Mouse (Mus musculus) heart, postnatal 25 days (tissue): ENCODE results near the gene Rpl12. TPM values are rescaled to one million over a fixed set of nuclear protein-coding genes. Genes with fewer than 3 reads are reported as not detected.

ENCODE experiments used
- DNase-seq: peaks from one replicate; pipeline ENCODE4 v3.0.0; 2022; ENCODE audit warnings: low spot score
- intact Hi-C: fragments of 180-260 bp; cut with DNase I; formaldehyde crosslinking; loops from one replicate; pipeline ENCODE4 v1.15.1; 2025
- total RNA-seq, 2 experiments: library from RNA; stranded (reverse); gene quantifications; 2 replicates each; pipeline ENCODE4 v1.2.3; 2021

The Rpl12 gene
- total RNA-seq, 2 experiments from 2014 or later: 54.8 to 58.8 TPM

DNA sequence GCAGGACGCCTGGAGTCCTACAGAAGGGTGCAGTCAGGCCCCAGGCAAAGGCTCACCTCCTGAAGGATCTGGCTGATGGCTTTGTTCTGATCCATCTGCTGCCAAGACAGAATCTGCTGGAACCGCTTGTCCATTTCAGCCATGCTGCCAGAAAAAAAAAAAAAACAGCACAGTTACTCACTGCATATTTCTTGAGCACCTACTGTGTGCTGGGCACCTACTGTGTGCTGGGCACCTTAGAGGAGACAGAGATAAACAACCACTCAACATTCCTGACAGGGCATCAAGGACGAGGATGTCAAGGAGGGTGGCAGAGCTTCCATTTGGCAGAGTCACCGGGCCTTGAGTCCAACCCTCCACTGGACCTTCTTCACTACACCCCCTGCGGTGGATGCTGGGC is 22.6 kb upstream of the Rpl12 start:
- intact Hi-C loops: no loop called here
- DNase-seq: no peak

DNA sequence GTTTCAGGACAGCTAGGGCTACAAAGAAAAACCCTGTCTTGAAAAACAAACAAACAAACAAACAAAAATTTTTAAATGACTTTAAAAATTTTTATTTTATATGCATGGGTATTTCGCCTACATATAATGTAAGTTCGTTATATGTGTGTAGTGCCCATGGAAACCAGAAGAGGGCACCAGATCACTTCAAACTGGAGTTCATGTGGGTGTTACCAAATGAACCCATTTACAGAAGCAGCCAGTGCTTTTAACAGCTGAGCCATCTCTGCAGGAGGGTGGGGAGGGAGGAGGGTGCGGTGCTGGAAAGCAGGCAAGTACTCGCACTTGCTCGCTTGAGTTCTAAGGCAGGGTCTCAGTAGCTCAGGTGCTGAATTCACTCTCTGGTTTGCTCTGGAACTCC is 21.9 kb upstream of the Rpl12 start:
- intact Hi-C loops: no loop called here
- DNase-seq: no peak

DNA sequence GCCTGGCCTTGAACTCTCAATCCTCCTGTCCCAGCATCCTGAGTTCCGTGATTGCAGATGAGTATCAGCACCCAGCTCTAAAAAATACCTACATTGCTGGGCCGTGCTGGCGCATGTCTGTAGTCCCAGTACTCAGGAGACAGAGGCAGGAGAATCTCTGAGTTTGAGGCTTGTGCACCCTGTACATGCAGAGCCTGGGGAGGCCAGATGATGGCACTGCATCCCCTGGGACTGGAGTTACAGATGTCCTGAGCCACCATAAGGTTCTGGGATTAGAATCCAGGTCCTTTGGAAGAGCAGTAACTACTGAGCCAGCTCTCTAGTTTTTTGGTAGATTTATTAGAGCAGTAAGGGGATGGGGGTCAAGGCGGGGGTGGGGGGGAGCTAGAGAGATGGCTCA is 20.9 kb upstream of the Rpl12 start:
- DNase-seq: no peak
- intact Hi-C loops: no loop called here

DNA sequence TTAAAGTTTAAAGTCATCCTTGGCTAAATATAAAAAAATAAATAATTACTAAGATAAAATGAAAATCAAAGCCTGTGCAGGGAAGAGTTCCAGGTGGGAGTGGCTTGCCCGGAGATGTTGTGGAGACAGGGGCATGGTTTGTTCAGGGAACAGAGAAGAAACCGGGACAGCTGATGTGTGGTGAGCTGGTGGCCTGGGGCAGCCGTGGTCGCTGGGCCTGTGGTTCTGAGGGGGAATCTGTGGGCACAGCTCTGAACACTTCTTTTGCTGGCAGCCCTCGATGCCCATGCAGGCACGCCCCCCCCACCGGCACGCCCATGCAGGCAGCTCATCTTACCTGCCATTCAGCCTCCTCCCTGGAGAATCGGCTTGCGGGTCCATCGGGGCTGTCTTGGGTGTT is 13.9 kb upstream of the Rpl12 start:
- no peak for DNase-seq
- intact Hi-C loops: no loop called here

DNA sequence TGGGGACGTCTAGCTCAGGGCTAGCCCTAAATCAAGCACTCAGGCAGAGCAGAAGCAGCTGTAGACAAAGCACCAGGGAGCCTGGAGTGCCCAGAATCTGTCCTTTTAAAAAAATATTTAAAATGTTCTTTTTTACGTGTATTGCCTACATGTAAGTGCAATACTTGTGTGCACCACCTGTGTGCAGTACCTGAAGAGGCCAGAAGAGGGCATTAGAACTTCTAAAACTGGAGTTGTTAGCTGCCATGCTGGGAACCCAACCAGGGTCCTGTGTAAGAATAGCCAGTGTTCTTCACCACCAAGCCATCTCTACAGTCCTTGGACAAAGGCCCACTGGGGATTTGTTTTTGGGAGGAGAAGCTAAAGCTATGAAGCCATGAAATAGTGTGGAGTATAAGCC is 6.8 kb upstream of the Rpl12 start:
- intact Hi-C loops: no loop called here
- DNase-seq: no peak

DNA sequence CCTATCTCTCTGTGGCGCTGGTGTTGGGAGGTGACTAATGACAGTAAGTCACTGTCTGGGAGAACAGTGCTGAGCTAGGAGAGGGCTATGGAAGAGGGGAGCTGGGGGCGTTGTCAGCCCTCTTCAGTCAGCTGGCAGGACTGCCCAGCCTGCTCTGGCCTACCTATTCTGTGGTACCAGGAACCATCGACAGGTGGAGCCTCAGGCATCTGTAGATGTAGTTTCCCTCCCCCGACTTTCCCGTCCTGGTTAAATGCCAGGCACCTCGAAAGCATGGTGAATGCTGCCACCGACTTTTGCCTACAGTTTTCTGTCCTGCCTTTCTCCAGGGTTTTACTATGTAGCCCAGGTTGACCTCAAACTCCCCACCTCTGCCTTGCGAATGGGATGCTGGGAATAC is 4.0 kb upstream of the Rpl12 start:
- intact Hi-C loops: no loop called here
- no peak for DNase-seq

DNA sequence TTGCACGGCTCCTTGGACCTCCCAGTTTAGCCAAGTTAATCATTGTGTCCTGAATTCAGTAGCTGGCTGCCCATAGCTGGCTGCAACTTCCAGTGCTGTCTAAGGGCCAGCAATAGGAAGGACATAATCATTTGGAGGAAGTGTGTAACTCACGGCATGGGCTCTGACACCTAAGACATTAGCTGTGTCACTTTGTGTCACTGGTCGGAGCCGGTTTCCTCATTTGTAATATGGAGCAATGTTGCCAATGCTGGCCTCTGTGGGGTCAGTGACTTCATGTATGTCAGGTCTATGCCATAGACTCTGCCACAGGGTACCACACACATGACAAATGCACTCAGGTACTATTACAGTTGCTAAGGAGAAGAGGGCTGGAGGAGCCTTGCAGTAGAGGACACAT is 1.1 kb upstream of the Rpl12 start:
- DNase-seq: no peak
- intact Hi-C loops: no loop called here

DNA sequence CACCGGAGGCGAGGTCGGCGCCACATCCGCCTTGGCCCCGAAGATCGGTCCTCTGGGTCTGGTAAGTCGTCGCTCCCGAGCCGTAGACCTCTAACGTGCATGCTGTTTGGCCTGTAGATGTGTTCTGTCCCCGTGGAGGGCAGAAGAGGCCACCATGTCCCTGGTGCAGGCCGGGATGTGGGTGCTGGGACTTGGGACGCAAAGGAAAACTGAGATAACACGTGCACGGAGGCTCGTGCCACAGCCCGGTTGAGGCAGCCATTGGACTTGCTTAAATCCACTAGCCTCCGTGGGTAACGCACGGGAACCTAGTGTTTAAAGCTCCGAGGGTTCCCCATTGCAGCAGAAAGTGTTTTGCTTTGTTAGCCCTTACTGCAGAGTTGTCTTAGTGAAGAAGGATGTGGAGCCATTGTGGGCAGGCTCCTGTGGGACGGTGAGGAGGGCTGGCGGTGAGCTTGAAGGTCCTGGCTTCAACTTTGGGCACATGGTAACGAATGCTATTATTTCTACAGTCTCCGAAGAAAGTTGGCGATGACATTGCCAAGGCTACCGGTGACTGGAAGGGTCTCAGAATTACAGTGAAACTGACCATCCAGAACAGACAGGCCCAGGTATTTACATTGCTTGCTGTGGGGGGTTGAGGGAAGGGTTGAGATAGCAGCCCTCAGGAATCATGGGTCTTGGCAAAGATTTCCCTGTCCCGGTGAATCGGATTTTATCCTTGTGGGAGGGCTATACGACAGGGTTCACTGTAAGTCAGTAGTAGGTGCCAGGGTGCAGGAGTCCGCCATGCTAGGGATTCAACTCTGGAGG is 909 bp downstream of the Rpl12 start:
- intact Hi-C loops: no loop called here
- DNase-seq: no peak

DNA sequence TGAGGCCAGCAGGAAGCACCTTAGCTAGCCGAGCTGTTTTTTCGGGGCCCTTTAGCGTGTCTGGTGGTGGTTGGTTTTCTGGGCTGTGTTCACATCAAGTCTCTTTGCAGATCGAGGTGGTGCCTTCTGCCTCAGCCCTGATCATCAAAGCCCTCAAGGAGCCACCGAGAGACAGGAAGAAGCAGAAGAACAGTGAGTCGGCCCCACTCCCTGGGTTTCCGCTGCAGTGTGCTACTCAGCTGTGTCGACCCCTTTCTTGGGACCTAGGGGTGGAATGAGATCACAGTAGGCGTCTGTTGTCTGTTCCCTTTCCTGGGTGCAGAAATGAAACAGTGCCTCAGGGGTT is 1.5 kb downstream of the Rpl12 start:
- no peak for DNase-seq
- intact Hi-C loops: no loop called here

DNA sequence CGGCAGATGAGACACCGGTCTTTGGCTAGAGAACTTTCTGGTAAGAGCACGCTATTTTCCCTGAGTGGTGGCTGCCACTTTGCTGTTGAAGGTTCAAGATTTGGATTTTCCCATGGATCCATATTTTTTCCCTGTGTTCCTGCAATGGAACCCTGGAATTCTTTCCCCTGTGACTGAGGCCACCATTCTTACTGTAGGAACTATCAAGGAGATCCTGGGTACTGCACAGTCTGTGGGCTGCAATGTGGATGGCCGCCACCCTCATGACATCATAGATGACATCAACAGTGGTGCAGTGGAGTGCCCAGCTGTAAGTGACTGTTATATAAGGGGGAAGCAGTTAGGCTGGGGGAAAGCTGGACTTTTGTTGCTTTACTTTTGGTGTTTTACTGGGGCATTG is 2.2 kb downstream of the Rpl12 start:
- DNase-seq: no peak
- intact Hi-C loops: no loop called here

DNA sequence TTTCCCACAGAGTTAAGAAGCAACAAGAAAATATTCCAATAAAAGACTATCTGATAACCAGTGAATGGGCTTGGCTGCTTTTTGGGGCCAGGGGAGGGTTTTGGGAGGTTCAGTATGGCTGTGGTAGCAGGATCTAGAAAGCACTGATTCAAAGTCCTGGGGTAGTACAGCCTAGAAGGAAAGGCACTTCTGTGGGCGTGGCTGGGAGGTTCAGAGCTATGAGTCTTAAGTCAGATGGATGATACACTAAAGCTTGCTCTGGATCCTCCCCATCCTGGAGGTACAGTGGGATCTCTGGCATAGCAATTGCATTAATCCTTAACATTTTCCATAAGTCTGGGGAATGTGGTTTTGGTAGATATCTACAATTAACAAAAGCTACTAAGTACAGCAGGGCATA is 2.6 kb downstream of the Rpl12 start:
- no peak for DNase-seq
- intact Hi-C loops: no loop called here

DNA sequence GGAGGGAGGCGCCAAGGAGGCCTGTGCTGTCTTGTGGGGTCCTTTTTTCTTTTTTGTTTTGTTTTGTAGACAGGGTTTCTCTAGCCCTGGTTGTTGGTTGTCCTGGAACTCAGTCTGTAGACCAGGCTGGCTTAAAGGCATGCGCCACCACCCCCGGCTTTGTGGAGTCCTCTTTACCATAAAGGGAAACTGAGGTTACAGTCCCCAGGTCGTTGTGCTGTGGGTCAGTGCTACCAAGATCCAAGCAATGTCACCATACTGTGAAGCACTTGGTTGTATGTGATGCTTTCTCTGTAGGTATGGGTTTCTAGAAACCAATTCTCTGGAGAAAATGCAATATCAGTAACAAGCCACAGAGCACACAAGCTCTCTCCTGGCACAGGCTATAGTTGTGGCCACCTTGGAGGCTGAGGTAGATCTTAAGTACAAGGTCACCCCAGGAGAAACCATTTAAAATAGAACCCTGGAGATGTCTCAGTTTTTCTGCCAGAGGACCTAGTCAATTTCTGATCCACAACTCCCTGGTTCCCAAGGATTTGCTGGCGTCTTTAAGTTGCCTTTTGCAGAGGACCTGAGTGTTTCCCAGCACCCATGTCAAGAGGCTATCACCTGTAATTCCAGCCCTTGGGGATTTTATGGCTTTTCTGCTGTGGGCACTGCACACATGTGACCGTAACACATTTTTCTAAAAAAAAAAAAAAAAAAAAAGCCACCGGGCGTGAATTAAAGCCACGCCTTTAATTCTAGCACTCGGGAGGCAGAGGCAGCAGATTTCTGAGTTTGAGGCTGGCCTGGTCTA is 3.5 kb downstream of the Rpl12 start:
- no peak for DNase-seq
- intact Hi-C loops: no loop called here

DNA sequence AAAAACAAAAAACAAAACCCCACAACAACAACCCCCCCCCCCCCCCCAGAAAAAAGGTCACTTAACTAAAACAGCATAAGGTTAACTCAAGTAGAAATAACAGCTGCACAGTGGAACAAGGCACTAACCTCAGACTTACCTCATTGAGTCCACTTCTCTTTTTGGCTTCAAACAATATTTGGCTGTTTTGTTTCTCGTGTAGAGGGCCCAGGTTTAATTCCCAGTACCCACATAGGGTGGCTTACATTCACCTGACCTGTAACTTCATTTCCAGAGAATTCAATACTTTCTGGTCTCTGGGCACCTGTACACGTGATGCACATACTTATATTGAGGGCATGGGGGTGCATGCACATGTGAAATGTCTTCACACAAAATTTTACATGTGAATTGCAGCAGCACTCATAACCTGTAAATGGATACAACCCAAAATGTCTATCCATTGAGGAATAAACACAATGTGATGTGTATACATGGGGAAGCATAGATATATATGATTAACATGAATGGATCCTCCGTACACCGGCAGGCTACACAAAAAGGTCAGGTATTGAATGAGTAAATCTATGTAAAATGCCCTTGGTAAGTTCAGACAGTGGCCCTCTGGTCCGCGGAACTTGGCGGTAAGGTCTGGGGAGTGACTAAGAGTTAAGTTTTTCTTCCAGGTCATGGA is 4.3 kb downstream of the Rpl12 start:
- no peak for DNase-seq
- intact Hi-C loops: no loop called here

DNA sequence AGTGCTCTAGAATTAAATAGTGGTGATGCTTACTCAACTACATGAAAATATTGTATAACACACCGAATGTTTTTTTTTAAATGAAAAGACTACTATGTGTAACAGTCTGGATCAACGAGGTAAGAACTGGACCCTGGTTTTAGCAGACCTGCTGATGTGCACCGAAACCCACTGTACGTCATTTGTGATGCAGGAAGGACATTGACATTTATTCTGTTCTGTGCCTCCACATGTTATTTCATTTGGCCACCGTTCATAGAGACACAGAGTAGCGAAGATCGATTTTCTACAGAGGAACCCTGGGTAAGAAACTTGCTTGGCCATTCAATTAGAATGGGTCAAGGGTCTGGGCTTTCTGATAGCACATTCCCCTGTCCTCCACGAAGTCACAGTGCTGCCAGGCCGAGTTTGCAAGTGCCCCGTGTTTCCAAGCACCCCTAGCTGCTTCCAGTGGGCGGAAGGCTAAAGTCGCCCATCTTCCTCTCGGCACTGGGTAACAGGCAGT is 4.9 kb downstream of the Rpl12 start:
- no peak for DNase-seq

DNA sequence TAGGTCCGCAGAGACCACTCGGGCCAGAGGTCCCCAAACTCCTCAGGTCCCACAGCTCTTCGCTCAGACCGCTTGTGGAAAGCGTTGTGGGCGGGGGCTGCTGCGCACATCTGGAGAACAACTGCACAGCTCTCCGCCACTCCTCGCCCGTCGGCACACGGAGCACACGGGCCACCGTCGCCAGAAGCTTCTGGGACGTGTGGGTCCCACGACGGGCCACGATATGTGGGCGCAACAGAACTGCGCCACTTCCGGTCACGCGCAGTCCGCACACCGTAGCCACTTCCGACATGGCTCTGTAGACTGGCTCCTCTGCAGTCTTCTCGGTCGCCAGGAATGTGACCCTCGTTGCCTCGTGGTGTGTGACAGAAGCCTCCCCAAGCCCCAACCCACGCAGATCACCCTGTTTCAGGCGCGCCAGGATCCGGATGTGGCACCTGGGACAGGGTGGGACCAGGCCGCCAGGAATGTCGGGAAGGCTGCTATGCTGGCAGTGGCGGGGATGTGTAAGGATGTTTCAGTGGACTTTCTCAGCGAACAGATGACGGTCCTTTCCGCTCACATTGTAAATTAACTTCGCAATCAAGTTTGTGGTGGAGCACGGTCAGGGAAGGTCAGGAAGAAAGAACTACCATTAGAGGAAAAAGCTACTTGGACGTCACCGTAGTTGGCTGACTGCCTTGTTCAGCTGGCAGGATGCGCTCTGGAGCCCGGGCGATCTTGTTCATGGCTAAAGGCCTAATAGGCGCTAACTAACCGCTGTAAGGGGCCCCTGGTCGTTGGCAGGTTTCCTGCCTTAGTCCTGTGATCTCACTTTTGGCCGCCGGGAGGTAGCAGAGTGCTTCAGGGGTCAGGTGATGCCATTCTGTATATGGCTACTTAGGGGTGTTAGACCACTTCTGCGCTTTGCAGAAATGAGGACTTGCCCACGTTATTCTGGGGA is 5.6 kb downstream of the Rpl12 start:
- DNase-seq: peak; percentile 79
- intact Hi-C loops: no loop called here

More for the DNA sequence above, 4.9 kb downstream of the Rpl12 start:
- intact Hi-C loops: no loop called here

DNA sequence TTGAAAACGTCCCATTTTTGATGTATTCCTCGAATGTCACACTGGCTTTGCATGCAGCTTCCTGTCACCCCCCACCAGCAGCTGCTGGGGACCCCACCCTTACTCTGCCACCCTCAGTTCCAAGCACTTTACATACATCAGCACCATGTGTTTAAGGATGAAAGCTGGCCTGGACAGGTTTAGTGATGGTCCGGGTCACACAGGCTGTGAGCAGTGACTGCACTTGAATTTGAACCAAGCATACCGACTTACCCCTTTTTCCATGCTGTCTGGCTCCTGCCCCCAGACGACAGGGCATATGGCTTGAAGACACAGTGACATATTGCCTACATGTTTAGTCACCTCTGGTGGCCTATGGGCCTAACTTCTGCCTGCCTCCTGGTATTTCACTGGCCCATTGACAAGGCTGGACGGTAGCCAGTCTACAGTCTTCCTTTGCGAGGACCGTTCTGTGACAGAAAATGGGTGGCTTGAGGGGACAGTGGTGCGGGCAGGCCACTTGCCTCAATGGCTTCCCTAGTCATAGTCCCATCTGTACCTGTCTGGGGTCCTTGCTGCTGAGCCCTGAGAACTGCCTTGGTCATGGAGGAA is 6.8 kb downstream of the Rpl12 start:
- intact Hi-C loops: no loop called here
- no peak for DNase-seq

DNA sequence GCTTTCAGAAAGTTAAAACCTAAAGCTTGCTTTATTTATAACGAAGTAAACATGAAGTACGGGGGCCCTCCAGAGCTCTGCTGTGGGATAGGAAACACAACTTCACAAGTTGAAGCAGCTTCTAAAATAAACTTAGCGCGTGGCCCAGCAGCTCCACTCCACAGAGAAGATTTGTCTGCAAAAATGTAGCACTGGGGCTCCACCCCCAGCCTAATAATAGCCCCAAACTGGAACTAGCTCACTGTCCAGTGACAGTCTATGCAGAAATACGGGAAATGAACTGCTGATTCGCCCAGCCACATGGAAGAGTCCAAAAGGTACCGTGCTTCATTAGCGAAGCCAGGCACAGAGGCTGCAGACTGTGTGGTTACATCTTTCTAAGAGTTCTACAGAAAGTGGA is 8.0 kb downstream of the Rpl12 start:
- DNase-seq: no peak
- intact Hi-C loops: no loop called here

DNA sequence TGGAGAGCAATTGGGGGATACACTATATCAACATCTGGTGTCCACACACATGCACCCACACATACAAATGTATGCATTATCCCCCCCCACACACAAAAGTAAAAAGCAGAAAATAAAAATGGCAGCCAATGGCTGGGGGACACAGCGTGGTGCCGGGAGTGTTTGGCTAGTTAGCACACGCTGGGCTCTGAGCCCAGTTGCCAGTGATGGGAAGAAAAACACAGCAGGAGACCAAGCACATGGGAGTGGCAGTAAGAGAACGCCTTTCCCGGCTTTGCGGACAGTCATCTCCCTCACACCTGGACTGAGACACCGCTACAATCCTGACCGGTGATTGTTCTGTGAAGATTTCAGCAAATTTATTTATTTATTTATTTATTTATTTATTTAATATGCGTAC is 9.9 kb downstream of the Rpl12 start:
- intact Hi-C loops: no loop called here
- DNase-seq: no peak

DNA sequence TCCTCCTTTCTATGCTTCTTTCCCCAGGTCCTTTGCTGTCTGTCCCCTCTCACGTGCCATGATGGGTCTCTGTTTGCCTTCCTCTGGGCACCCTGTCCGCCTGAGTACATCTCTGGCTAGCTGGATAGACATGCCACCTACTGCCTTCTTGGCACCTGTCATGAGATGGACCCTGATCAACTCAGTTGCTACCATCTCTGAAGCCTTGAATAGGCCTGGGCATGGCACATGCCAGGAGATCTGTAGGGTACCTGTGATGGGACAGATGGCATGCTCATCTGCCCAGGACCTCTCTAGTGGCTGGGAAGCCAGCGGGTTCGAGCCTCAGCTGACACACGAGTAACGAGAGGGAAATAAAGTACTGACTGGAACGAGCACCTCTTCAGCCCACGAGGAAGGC is 12.9 kb downstream of the Rpl12 start:
- intact Hi-C loops: no loop called here
- no peak for DNase-seq

DNA sequence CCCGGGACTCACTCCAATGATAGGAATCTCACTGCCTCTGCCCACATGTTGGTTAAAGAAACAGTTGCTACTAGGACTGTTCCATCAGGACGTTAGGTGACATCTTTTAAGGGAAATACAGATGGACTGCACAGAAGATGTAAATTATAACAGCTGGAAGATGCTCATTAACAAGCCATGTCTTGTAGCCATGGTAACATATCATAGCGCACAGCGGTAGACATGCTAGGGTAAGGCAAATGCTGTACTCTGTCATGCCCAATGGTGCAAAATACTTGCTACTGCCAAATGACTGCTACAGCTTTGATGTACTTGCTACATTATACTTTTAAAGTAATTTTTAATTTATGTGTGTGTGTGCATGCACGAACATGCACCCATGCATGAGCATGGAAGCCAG is 15.8 kb downstream of the Rpl12 start:
- DNase-seq: no peak
- intact Hi-C loops: no loop called here
